Comparison of ENCODE assay signal across 8 mouse cellular contexts in genomic region chr1:121430183-121430937, GRCm38 (mm10). TPM values are rescaled to one million over a fixed set of nuclear protein-coding genes. Genes with fewer than 3 reads are reported as not detected.
DNase-seq lines count a peak whose midpoint lies in the region; ATAC-seq and TF ChIP-seq lines count a peak whose summit lies in the region.

No protein-coding gene starts in this region.

- peak; percentile 23 for DNase-seq in adrenal gland, postnatal 14 days
- no peak for DNase-seq in adrenal gland, adult 18-20 months (ENCODE audit: low spot score in 2 of 2)
- DNase-seq in CH12.LX (ENCODE audit: extremely low read depth), result no peak
- no peak for DNase-seq in hindbrain, embryonic 14.5 days (ENCODE audit: low spot score)
- peak; percentile 7 for DNase-seq in midbrain, embryonic 14.5 days
- DNase-seq in spleen, postnatal 36 days (ENCODE audit: low spot score in 2 of 2), result no peak
- no peak for DNase-seq in testis, postnatal 14 days (ENCODE audit: low spot score)

- TF ChIP-seq CTCF in CH12.LX (conservative IDR thresholded peaks at IDR 0.05 in 1 of 2, IDR thresholded peaks at IDR 0.05 in 1 of 2; ENCODE audit: low read depth in 2 of 2, low read length in 2 of 2), result no peak

- TF ChIP-seq EP300 in CH12.LX (IDR thresholded peaks at IDR 0.05; ENCODE audit: low read length), result no peak

- no peak for TF ChIP-seq RAD21 in CH12.LX (IDR thresholded peaks at IDR 0.05; ENCODE audit: low read depth, low read length)

- in situ Hi-C loops in CH12.LX (cut with MboI; ENCODE audit: low pct_ligation_motif_present, low pct_unique_long_range_greater_than_20kb, low sequenced_read_pairs), result no loop called here

- WGBS in forebrain, embryonic 16.5 days, result 19% methylated on average over 6 of the region's 6 CpGs
- WGBS in hindbrain, embryonic 14.5 days, result 22% methylated on average over 6 of the region's 6 CpGs
- 20% methylated on average over 6 of the region's 6 CpGs for WGBS in midbrain, embryonic 14.5 days

- H3K27me3 ChIP-seq in CH12.LX (replicated peaks), result no peaks in the 10 kb centered on the region
- H3K27me3 ChIP-seq in forebrain, embryonic 16.5 days (replicated peaks; ENCODE audit: control insufficient read depth, insufficient read depth, low read length), result no peaks in the 10 kb centered on the region
- no peaks in the 10 kb centered on the region for H3K27me3 ChIP-seq in hindbrain, embryonic 14.5 days (ENCODE audit: control insufficient read depth, insufficient read depth, low read length)
- H3K27me3 ChIP-seq in midbrain, embryonic 14.5 days (ENCODE audit: control insufficient read depth, insufficient read depth, low read length), result no peaks in the 10 kb centered on the region

- peak; percentile 34 for ATAC-seq in forebrain, embryonic 16.5 days
- ATAC-seq in hindbrain, embryonic 14.5 days (ENCODE audit: low FRiP score), result 0 out of 2 replicates have a peak, but pooled peaks have one; percentile 38
- no peak for ATAC-seq in midbrain, embryonic 14.5 days (ENCODE audit: low FRiP score, low TSS enrichment)

- H3K4me3 ChIP-seq in CH12.LX (replicated peaks in 1 of 3; ENCODE audit: low read depth in 2 of 3, low read length in 2 of 3, poor library complexity in 1 of 3), result peak overlapping the region in 2 of 3 experiments; percentile 18 to 96
- H3K4me3 ChIP-seq in forebrain, embryonic 16.5 days (replicated peaks; ENCODE audit: low read length), result peak overlapping the region; percentile 93
- peak overlapping the region; percentile 77 for H3K4me3 ChIP-seq in hindbrain, embryonic 14.5 days (replicated peaks; ENCODE audit: low read length)
- peak overlapping the region; percentile 88 for H3K4me3 ChIP-seq in midbrain, embryonic 14.5 days (replicated peaks; ENCODE audit: low read depth, low read length)

- H3K27ac ChIP-seq in CH12.LX (ENCODE audit: insufficient read depth, low read depth), result no peak overlapping the region
- H3K27ac ChIP-seq in forebrain, embryonic 16.5 days (ENCODE audit: low read length), result no peak overlapping the region
- H3K27ac ChIP-seq in hindbrain, embryonic 14.5 days, result no peak overlapping the region
- H3K27ac ChIP-seq in midbrain, embryonic 14.5 days (replicated peaks; ENCODE audit: low read depth, low read length), result no peak overlapping the region

- peaks cover 2 to 12% of the 10 kb centered on the region in 2 experiments for H3K36me3 ChIP-seq in CH12.LX (replicated peaks in 1 of 2; ENCODE audit: control insufficient read depth in 1 of 2, insufficient read depth in 1 of 2, low read length in 1 of 2)
- H3K36me3 ChIP-seq in forebrain, embryonic 16.5 days (ENCODE audit: control insufficient read depth, insufficient read depth), result no peaks in the 10 kb centered on the region
- H3K36me3 ChIP-seq in hindbrain, embryonic 14.5 days (replicated peaks; ENCODE audit: control insufficient read depth, insufficient read depth), result no peaks in the 10 kb centered on the region
- H3K36me3 ChIP-seq in midbrain, embryonic 14.5 days (ENCODE audit: control insufficient read depth, insufficient read depth, low read length), result no peaks in the 10 kb centered on the region

- dilution Hi-C loops in CH12.LX (cut with MboI; ENCODE audit: extremely low pct_ligation_motif_present, extremely low pct_unique_long_range_greater_than_20kb, low sequenced_read_pairs), result no loop called here

- H3K4me1 ChIP-seq in CH12.LX (ENCODE audit: control insufficient read depth in 1 of 2, insufficient read depth in 2 of 2), result peaks cover 6 to 43% of the 10 kb centered on the region in 2 experiments
- H3K4me1 ChIP-seq in forebrain, embryonic 16.5 days (replicated peaks; ENCODE audit: control insufficient read depth, insufficient read depth, low read length), result peaks cover 17% of the 10 kb centered on the region
- H3K4me1 ChIP-seq in hindbrain, embryonic 14.5 days (replicated peaks; ENCODE audit: control insufficient read depth, insufficient read depth, low read length), result peaks cover 13% of the 10 kb centered on the region; the same call in 1 of the 2 replicates
- H3K4me1 ChIP-seq in midbrain, embryonic 14.5 days (ENCODE audit: control insufficient read depth, insufficient read depth, low read length), result peaks cover 12% of the 10 kb centered on the region

- H3K9ac ChIP-seq in CH12.LX (ENCODE audit: insufficient read depth, low read depth), result peak overlapping the region; percentile 43
- no peak overlapping the region for H3K9ac ChIP-seq in forebrain, embryonic 16.5 days (replicated peaks; ENCODE audit: low read depth, low read length)
- H3K9ac ChIP-seq in hindbrain, embryonic 14.5 days, result no peak overlapping the region
- no peak overlapping the region for H3K9ac ChIP-seq in midbrain, embryonic 14.5 days (replicated peaks; ENCODE audit: low read length)

- H3K79me2 ChIP-seq in CH12.LX (replicated peaks; ENCODE audit: control insufficient read depth, extremely low read depth, insufficient read depth, poor library complexity, severe bottlenecking), result peaks cover 17% of the 10 kb centered on the region; the same call in 1 of the 2 replicates

- no peak for TF ChIP-seq POLR2A in CH12.LX (IDR thresholded peaks at IDR 0.05; ENCODE audit: low read depth, low read length)

- H3K4me2 ChIP-seq in CH12.LX (ENCODE audit: insufficient read depth, low read depth, poor library complexity, severe bottlenecking), result peak overlapping the region; percentile 77
- H3K4me2 ChIP-seq in forebrain, embryonic 16.5 days (ENCODE audit: low read length), result peak overlapping the region; percentile 34
- peak overlapping the region; percentile 96 for H3K4me2 ChIP-seq in hindbrain, embryonic 14.5 days (replicated peaks)
- H3K4me2 ChIP-seq in midbrain, embryonic 14.5 days (ENCODE audit: low read length), result peak overlapping the region; percentile 86

- no peaks in the 10 kb centered on the region for H3K9me3 ChIP-seq in CH12.LX (replicated peaks; ENCODE audit: low read length)
- no peaks in the 10 kb centered on the region for H3K9me3 ChIP-seq in forebrain, embryonic 16.5 days (ENCODE audit: control insufficient read depth, low read length)
- no peaks in the 10 kb centered on the region for H3K9me3 ChIP-seq in hindbrain, embryonic 14.5 days (ENCODE audit: control insufficient read depth, low read length)
- H3K9me3 ChIP-seq in midbrain, embryonic 14.5 days (ENCODE audit: control insufficient read depth, low read length), result no peaks in the 10 kb centered on the region

TF ChIP-seq in CH12.LX, 34 proteins besides CTCF, POLR2A, EP300 and RAD21:
- TF ChIP-seq GABPA (IDR thresholded peaks at IDR 0.05; ENCODE audit: insufficient replicate concordance, low read depth, low read length) (no peak), MAFK (IDR thresholded peaks at IDR 0.05; ENCODE audit: insufficient replicate concordance, low read length) (no peak), BHLHE40 (IDR thresholded peaks at IDR 0.05; ENCODE audit: low read depth, low read length) (no peak), PAX5 (IDR thresholded peaks at IDR 0.05; ENCODE audit: low read length) (no peak), SIN3A (IDR thresholded peaks at IDR 0.05; ENCODE audit: low read length) (no peak), MYC (IDR thresholded peaks at IDR 0.05; ENCODE audit: low read depth, low read length) (0 out of 2 replicates have a peak, but pooled peaks have one; percentile 10), ZNF384 (IDR thresholded peaks at IDR 0.05; ENCODE audit: low read depth, low read length) (peak; percentile 62), MEF2A (IDR thresholded peaks at IDR 0.05; ENCODE audit: borderline replicate concordance, low read depth, low read length) (no peak), IRF4 (IDR thresholded peaks at IDR 0.05; ENCODE audit: low read depth, low read length) (no peak), NELFE (IDR thresholded peaks at IDR 0.05; ENCODE audit: low read depth, low read length) (no peak)
TF ChIP-seq in CH12.LX: peak in this region for 2.

RNA-seq across cellular contexts. Expression of gene Ccdc93, which starts 0.5 kb away (rescaled TPM):
- 21.5 and 24.6 TPM in 2 replicates for total RNA-seq in adrenal gland, postnatal 14 days (2021)
- total RNA-seq in adrenal gland, adult 18-20 months (2021), result 10 to 100 TPM; 22.9 to 23.5 TPM
- total RNA-seq in CH12.LX (2012; rRNA removed) (21.0 and 21.2 TPM in 2 replicates), CH12.LX (2014; rRNA removed) (23.7 and 25.0 TPM in 2 replicates)
- polyA plus RNA-seq in CH12.LX (2012; ENCODE audit: insufficient read length, low read depth), result 34.0 and 37.2 TPM in 2 replicates
- polyA plus RNA-seq in forebrain, embryonic 16.5 days (2015; fragmentation: Nextera tagmentation; extraction: Ambion mirVana), result 12.2 and 14.1 TPM in 2 replicates
- 10.3 and 10.6 TPM in 2 replicates for polyA plus RNA-seq in hindbrain, embryonic 14.5 days (2014; fragmentation: Nextera tagmentation; extraction: Ambion mirVana)
- polyA plus RNA-seq in midbrain, embryonic 14.5 days (2014; fragmentation: Nextera tagmentation; extraction: Ambion mirVana), result 10.6 and 11.5 TPM in 2 replicates

Comparison
In these comparisons a context has a peak if more than half of its experiments do, and no peak if none do; other contexts are left out.
1. DNase-seq: peak in adrenal gland, postnatal 14 days (single experiment) and midbrain, embryonic 14.5 days (single experiment); none in adrenal gland, adult 18-20 months (0 of 2), CH12.LX (single experiment), hindbrain, embryonic 14.5 days (single experiment), spleen, postnatal 36 days (0 of 2) and testis, postnatal 14 days (single experiment).
2. H3K4me2 ChIP-seq: peak in every context shown above with its lines; median percentile 96 in hindbrain, embryonic 14.5 days; 86 in midbrain, embryonic 14.5 days; 77 in CH12.LX; 34 in forebrain, embryonic 16.5 days.
3. Peak in every context shown above with its lines, with median percentiles within 50 percentile points of each other: H3K4me3 ChIP-seq.